Comparison of ENCODE assay signal across 22 mouse cellular contexts in the genomic region with DNA sequence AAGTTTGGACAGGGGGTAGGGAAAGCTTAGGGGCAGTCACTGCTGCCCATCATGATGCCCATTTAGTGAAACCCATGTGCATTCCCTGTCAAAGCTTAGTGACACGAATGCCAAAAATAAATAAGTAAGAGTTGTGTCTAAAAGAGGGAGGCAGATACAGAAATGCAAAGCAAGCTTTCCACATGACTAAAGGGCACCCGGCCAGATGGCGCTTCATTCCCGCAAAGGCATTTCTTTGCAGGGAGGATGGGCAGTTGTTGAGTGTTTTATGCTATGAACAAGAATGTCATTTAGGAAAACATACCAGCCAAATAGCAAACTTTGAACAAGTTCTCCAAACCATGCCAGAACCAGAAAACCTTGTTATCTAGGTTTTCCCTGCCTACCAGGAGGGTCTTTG.
DNase-seq lines count a peak whose midpoint lies in the region; ATAC-seq and TF ChIP-seq lines count a peak whose summit lies in the region.
"Had no signal": no experiment of that assay in that cellular context is flagged by ENCODE, and none has a peak within 500 bp of the region (broad histone marks: within the 10 kb centered on the region; RNA-seq: fewer than 3 reads in every experiment).

No protein-coding gene starts in this region.

- no peak overlapping the region for H3K4me3 ChIP-seq in kidney, adult 2 months (ENCODE audit: insufficient read depth, low read depth, low read length)
- H3K4me3 ChIP-seq: forebrain, embryonic 10.5 days; layer of hippocampus, adult 2 months; limb, embryonic 10.5 days; neural tube, embryonic 15.5 days had no signal

- no peaks in the 10 kb centered on the region for H3K4me1 ChIP-seq in kidney, adult 2 months (ENCODE audit: control insufficient read depth, insufficient read depth, low read length)
- H3K4me1 ChIP-seq: forebrain, embryonic 10.5 days; limb, embryonic 10.5 days; neural tube, embryonic 15.5 days had no signal

- peak; percentile 20 to 58 for DNase-seq in cerebellum, postnatal 25 days
- peak; percentile 2 for DNase-seq in kidney, adult 2 months
- DNase-seq in kidney, adult 18-20 months = no peak
- peak; percentile 12 for DNase-seq in left cerebral cortex, postnatal 4 days
- no peak for DNase-seq in left cerebral cortex, adult 11 months (ENCODE audit: low spot score)
- peak; percentile 17 for DNase-seq in brain, embryonic 14.5 days (ENCODE audit: low read depth)
- DNase-seq in testis, postnatal 10 days (ENCODE audit: low spot score) = no peak
- DNase-seq: B cell, adult 2 months; embryo, embryonic 11 days; forebrain, postnatal 0 days; gastrocnemius, postnatal 36 days; layer of hippocampus, postnatal 36 days; liver, postnatal 0 days; thymus, postnatal 25 days had no signal

- TF ChIP-seq CTCF in kidney, adult 2 months (conservative IDR thresholded peaks at IDR 0.05; ENCODE audit: insufficient read depth, insufficient read length, low read depth, low read length) = no peak
- TF ChIP-seq CTCF in brain, embryonic 14.5 days (IDR thresholded peaks at IDR 0.05; ENCODE audit: borderline replicate concordance, extremely low read depth, insufficient read depth, insufficient read length) = no peak

- WGBS in kidney, adult 2 months = 63% methylated on average over 4 of the region's 4 CpGs

- no peaks in the 10 kb centered on the region for H3K36me3 ChIP-seq in kidney, adult 2 months (ENCODE audit: control insufficient read depth, insufficient read depth, low read length)
- H3K36me3 ChIP-seq: forebrain, embryonic 10.5 days; limb, embryonic 10.5 days; neural tube, embryonic 15.5 days had no signal

- H3K27ac ChIP-seq in kidney, adult 2 months (ENCODE audit: insufficient read depth, low read depth, low read length) = no peak overlapping the region
- H3K27ac ChIP-seq: forebrain, embryonic 10.5 days; layer of hippocampus, adult 2 months; limb, embryonic 10.5 days; neural tube, embryonic 15.5 days had no signal

- no peaks in the 10 kb centered on the region for H3K27me3 ChIP-seq in kidney, adult 2 months (replicated peaks; ENCODE audit: control insufficient read depth, insufficient read depth, low read length)
- H3K27me3 ChIP-seq: neural tube, embryonic 15.5 days had no signal

- ATAC-seq in cerebellum, adult (ENCODE audit: insufficient number of reproducible peaks, low FRiP score, low TSS enrichment) = no peak
- ATAC-seq: forebrain, postnatal 0 days; hindbrain, embryonic 16.5 days; intestine, embryonic 16.5 days; liver, postnatal 0 days; midbrain, embryonic 16.5 days had no signal

- no peak for TF ChIP-seq POLR2A in kidney, adult 2 months (IDR thresholded peaks at IDR 0.05; ENCODE audit: low read depth, low read length)
- TF ChIP-seq POLR2A in brain, embryonic 14.5 days (IDR thresholded peaks at IDR 0.05; ENCODE audit: borderline replicate concordance, extremely low read depth, insufficient read depth, insufficient read length, poor library complexity, severe bottlenecking) = no peak

- intact Hi-C loops in left cerebral cortex, postnatal 4 days (cut with DNase I) = no loop called here

Comparison
In these comparisons a context has a peak if more than half of its experiments do, and no peak if none do; other contexts are left out.
1. DNase-seq: peak in cerebellum, postnatal 25 days (2 of 2), kidney, adult 2 months (single experiment), left cerebral cortex, postnatal 4 days (single experiment) and brain, embryonic 14.5 days (single experiment); none in kidney, adult 18-20 months (single experiment), left cerebral cortex, adult 11 months (single experiment) and testis, postnatal 10 days (single experiment).